Mouse (Mus musculus): ENCODE data around the gene Gm7075. TPM values are rescaled to one million over a fixed set of nuclear protein-coding genes. Genes with fewer than 3 reads are reported as not detected.

The Gm7075 gene
- polyA plus RNA-seq, 1 experiment from 2014 or later: not detected

DNA sequence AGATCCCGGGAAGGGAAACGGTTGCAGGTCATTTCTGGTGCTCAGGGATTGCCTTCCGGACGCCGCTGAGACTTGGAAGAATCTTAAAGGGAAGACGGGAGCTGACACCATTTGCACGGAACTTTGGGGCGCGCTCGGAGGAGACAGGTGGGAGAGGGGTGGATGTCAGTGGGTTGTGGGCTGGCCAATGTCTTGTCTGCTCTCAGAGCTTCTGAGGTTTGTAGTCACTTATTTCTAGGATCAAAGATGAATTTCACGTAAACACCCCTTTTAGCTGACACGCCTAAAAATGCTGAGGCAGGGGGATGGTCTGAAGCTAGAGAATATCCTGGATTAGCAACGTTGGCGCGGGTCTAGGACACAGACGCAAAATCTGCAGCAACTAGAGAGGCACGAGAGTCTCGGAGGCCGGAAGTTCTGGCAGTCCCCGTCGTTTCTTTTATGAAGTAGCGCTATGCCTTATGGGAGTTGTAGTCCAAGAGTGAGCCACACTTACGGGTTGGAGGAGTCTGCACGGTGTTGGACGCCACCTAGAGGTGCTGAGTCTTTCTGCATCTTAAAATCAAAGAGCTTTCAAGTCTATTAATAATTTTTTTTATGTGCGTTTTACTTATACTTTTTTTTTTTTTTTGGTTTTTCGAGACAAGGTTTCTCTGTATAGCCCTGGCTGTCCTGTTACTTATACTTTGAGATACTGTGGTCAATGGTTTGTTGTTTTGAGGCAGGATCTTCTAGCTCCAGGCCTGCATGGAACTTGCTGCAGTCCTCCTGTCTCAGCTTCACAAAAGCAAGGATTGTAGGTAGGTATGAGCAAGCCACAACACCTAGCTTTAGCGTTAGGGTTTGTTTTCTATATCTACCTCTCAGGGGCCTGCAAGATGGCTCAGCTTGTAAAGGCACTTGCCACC lies 39.0 kb downstream of the Gm7075 start, which contains the start of gene Dnajc12:
TSS of gene Dnajc12 (plus strand) at position 72 of the 908 bp plus-strand sequence.
- Histone ChIP-seq H3K4me3 (ENCODE audit: low read depth, low read length) (peak within 1 kb of the TSS; percentile 48), H3K36me3 (ENCODE audit: control insufficient read depth, insufficient read depth, low read length) (no peaks in the 10 kb centered on the region), H3K4me1 (replicated peaks; ENCODE audit: control insufficient read depth, insufficient read depth, low read length) (peaks cover 6% of the 10 kb centered on the region; the same call in 1 of the 2 replicates), H3K9ac (ENCODE audit: low read length) (peak within 1 kb of the TSS; percentile 64), H3K4me2 (ENCODE audit: low read depth, low read length, severe bottlenecking) (peak within 1 kb of the TSS; percentile 86), H3K27ac (ENCODE audit: low read depth, low read length) (no peak within 1 kb of the TSS), H3K27me3 (ENCODE audit: control insufficient read depth, insufficient read depth, low read length) (no peaks in the 10 kb centered on the region), H3K9me3 (ENCODE audit: control insufficient read depth, low read length) (no peaks in the 10 kb centered on the region)
- WGBS: under 1% methylated on average over 28 of the region's 28 CpGs
- DNase-seq (ENCODE audit: low spot score) (peak; percentile 85), ATAC-seq (replicated peaks; ENCODE audit: low FRiP score) (peak; percentile 91)

GRCm38 (mm10) chr10:63381498-63382280 lies 39.9 kb downstream of the Gm7075 start, which contains the start of gene Sirt1:
TSS of gene Sirt1 (minus strand) at chr10:63381704.
- peak within 1 kb of the TSS; percentile 64 for H3K9ac ChIP-seq (ENCODE audit: low read length)
- H3K27ac ChIP-seq (ENCODE audit: low read depth, low read length): no peak within 1 kb of the TSS
- no peaks in the 10 kb centered on the region for H3K27me3 ChIP-seq (ENCODE audit: control insufficient read depth, insufficient read depth, low read length)
- ATAC-seq (replicated peaks; ENCODE audit: low FRiP score) (no peak), DNase-seq (ENCODE audit: low spot score) (no peak)
- H3K4me1 ChIP-seq (replicated peaks; ENCODE audit: control insufficient read depth, insufficient read depth, low read length): peaks cover 6% of the 10 kb centered on the region; the same call in 1 of the 2 replicates
- H3K9me3 ChIP-seq (ENCODE audit: control insufficient read depth, low read length): no peaks in the 10 kb centered on the region
- H3K36me3 ChIP-seq (ENCODE audit: control insufficient read depth, insufficient read depth, low read length): no peaks in the 10 kb centered on the region
- WGBS: 6% methylated on average over 24 of the region's 24 CpGs
- peak within 1 kb of the TSS; percentile 86 for H3K4me2 ChIP-seq (ENCODE audit: low read depth, low read length, severe bottlenecking)
- peak within 1 kb of the TSS; percentile 48 for H3K4me3 ChIP-seq (ENCODE audit: low read depth, low read length)

GRCm38 (mm10) chr10:63378948-63379680 lies 42.5 kb downstream of the Gm7075 start:
- no peak overlapping the region for H3K4me3 ChIP-seq (ENCODE audit: low read depth, low read length)
- no peaks in the 10 kb centered on the region for H3K27me3 ChIP-seq (ENCODE audit: control insufficient read depth, insufficient read depth, low read length)
- no peak overlapping the region for H3K27ac ChIP-seq (ENCODE audit: low read depth, low read length)
- H3K9ac ChIP-seq (ENCODE audit: low read length): no peak overlapping the region
- DNase-seq (ENCODE audit: low spot score): no peak
- WGBS: 65% methylated on average over 6 of the region's 6 CpGs
- H3K9me3 ChIP-seq (ENCODE audit: control insufficient read depth, low read length): no peaks in the 10 kb centered on the region
- H3K4me1 ChIP-seq (replicated peaks; ENCODE audit: control insufficient read depth, insufficient read depth, low read length): peaks cover 6% of the 10 kb centered on the region; the same call in 1 of the 2 replicates
- H3K36me3 ChIP-seq (ENCODE audit: control insufficient read depth, insufficient read depth, low read length): no peaks in the 10 kb centered on the region
- ATAC-seq (replicated peaks; ENCODE audit: low FRiP score): no peak
- no peak overlapping the region for H3K4me2 ChIP-seq (ENCODE audit: low read depth, low read length, severe bottlenecking)

DNA sequence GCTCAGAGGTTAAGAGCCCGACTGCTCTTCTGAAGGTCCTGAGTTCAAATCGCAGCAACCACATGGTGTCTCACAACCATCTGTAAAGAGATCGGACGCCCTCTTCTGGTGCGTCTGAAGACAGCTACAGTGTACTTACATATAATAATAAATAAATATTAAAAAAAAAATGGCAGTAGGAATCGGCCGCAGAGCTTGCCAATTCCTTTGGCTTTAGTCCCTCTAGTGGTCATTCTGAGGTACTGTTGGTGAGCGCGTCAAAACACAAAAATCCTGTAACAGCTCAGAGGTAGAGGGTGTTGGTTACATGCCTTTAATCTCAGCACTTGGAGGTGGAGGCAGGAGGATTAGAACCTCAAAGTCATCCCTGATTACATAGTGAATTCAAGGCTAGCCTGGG lies 44.1 kb downstream of the Gm7075 start:
- Histone ChIP-seq H3K36me3 (ENCODE audit: control insufficient read depth, insufficient read depth, low read length) (no peaks in the 10 kb centered on the region), H3K27me3 (ENCODE audit: control insufficient read depth, insufficient read depth, low read length) (no peaks in the 10 kb centered on the region), H3K9ac (ENCODE audit: low read length) (no peak overlapping the region), H3K9me3 (ENCODE audit: control insufficient read depth, low read length) (no peaks in the 10 kb centered on the region), H3K4me1 (replicated peaks; ENCODE audit: control insufficient read depth, insufficient read depth, low read length) (peaks cover 6% of the 10 kb centered on the region; the same call in 1 of the 2 replicates), H3K27ac (ENCODE audit: low read depth, low read length) (no peak overlapping the region), H3K4me2 (ENCODE audit: low read depth, low read length, severe bottlenecking) (no peak overlapping the region), H3K4me3 (ENCODE audit: low read depth, low read length) (no peak overlapping the region)
- ATAC-seq (replicated peaks; ENCODE audit: low FRiP score) (no peak), DNase-seq (ENCODE audit: low spot score) (peak; percentile 72)
- WGBS: 22% methylated on average over 9 of the region's 9 CpGs

GRCm38 (mm10) chr10:63376303-63376702 lies 45.3 kb downstream of the Gm7075 start:
- no peak for ATAC-seq (replicated peaks; ENCODE audit: low FRiP score)
- whole genome bisulfite sequencing: 86% methylated on average over 5 of the region's 5 CpGs
- no peak overlapping the region for H3K27ac ChIP-seq (ENCODE audit: low read depth, low read length)
- no peak overlapping the region for H3K4me3 ChIP-seq (ENCODE audit: low read depth, low read length)
- H3K27me3 ChIP-seq (ENCODE audit: control insufficient read depth, insufficient read depth, low read length): no peaks in the 10 kb centered on the region
- H3K4me2 ChIP-seq (ENCODE audit: low read depth, low read length, severe bottlenecking): no peak overlapping the region
- H3K36me3 ChIP-seq (ENCODE audit: control insufficient read depth, insufficient read depth, low read length): no peaks in the 10 kb centered on the region
- H3K4me1 ChIP-seq (replicated peaks; ENCODE audit: control insufficient read depth, insufficient read depth, low read length): no peaks in the 10 kb centered on the region
- DNase-seq (ENCODE audit: low spot score): no peak
- H3K9me3 ChIP-seq (ENCODE audit: control insufficient read depth, low read length): no peaks in the 10 kb centered on the region
- H3K9ac ChIP-seq (ENCODE audit: low read length): no peak overlapping the region

Other genes starting within 250 kb of the Gm7075 start
- not detected in 2 replicates for gene Mypn, start 217.8 kb downstream of the Gm7075 start, polyA plus RNA-seq (2014; fragmentation: Nextera tagmentation; extraction: Ambion mirVana)
- gene Herc4, start 178.0 kb downstream of the Gm7075 start, polyA plus RNA-seq (2014; fragmentation: Nextera tagmentation; extraction: Ambion mirVana): 51.0 and 55.3 TPM in 2 replicates
- 9.1 and 9.3 TPM in 2 replicates for gene Sirt1, start 40.1 kb downstream of the Gm7075 start, polyA plus RNA-seq (2014; fragmentation: Nextera tagmentation; extraction: Ambion mirVana)
- gene Dnajc12, start 39.3 kb downstream of the Gm7075 start, polyA plus RNA-seq (2014; fragmentation: Nextera tagmentation; extraction: Ambion mirVana): 6.4 and 8.7 TPM in 2 replicates
- not detected in 2 replicates for gene Ctnna3, start 8.3 kb upstream of the Gm7075 start, polyA plus RNA-seq (2014; fragmentation: Nextera tagmentation; extraction: Ambion mirVana)